Mouse (Mus musculus): ENCODE results near the gene Gm8978.
"Not testable (repeated sequence)": the region's sequence is repeated elsewhere in the genome, so short reads cannot be mapped to it uniquely, and the experiment has no call there.

Gene Gm8978

DNA sequence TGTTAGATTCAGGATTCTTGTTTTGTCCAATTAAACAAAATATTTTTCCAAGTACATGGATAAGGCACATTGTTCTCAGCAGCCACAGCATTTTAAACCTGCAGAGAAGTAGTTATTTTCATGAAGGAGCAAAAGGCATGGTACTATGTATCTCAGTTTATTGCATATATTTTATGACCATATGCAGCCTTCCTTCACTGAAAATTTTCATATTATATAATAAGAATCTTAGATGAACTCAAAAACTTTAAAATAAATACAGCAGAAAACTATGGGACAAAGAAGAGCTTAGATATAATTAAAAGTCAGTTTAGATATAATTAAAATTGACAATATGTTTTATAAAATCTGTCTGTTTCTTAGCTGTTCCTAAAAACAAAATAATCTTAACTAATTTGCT is at the start of gene Gm8978:
Gene Gm8978, minus strand, starts transcription at position 101 of the 400 bp plus-strand sequence.
- DNase-seq: not testable (repeated sequence)

DNA sequence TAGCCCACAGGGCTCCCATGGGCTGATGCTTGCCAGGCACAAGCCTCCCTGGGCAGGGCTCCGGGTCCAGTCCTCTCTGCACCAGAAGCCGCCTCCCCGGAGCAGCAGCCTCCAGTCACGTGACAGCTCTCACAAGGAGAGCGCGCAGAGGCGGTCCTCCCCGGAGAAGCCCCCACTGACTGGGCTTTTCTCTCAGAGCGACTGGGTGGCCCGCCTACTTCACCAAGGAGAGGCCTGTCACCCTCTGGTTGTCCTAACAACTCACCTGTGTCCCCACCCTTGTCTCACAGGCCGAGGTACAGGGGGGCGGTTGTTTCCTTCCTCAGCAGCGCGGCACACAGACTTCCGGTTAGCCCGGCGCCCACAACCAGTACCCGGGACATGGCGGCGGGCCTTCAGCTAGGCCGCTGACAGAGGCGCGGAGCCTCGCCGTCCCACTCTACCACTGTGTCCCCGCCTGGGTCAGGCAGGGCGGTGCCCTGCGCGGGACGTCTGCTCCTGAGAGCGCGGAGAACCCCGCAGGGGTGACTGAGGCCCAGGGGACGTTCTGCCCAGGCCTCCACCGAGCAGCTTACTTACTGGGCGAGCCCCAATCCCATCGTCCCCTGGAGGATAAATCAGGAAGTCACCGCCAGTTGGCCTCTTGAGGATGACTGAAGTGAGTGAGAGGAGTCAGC is 35.3 kb downstream of the Gm8978 start:
- DNase-seq: peak; percentile 54

DNA sequence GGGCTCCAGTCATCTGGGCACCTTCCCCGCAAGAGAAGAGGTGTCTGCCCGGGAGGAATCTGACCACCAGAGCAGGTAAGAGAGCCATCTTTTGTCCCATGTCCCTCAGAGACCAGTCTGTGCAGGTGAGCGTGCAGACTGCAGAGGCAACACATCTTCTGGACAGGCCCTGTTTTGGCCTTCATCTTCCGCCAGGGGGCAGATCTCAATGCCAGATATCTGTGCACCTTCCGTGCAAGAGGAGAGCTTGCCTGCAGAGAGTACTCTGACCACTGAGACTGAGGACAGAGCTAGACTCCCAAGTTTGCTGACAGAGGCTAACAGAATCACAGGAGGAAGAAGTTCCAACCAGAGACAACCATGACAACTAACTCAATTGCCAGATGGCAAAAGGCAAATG is 56.5 kb downstream of the Gm8978 start:
- not testable (repeated sequence) for DNase-seq

All from kidney, adult 18-20 months (tissue).